Mouse (Mus musculus): ENCODE results near the gene Mup12.
"Not testable (repeated sequence)": the region's sequence is repeated elsewhere in the genome, so short reads cannot be mapped to it uniquely, and the experiment has no call there.

The Mup12 gene

GRCm38 (mm10) chr4:60741226-60741625 is at the start of gene Mup12:
Gene Mup12, minus strand, starts transcription at chr4:60741326.
- DNase-seq: not testable (repeated sequence)
